Mouse (Mus musculus) liver, adult 2 months (tissue): ENCODE measurements around the gene Arf6. TPM values are rescaled to one million over a fixed set of nuclear protein-coding genes. Genes with fewer than 3 reads are reported as not detected.
A peak's percentile ranks its signal among the peaks of the same experiment; 100 is the strongest.

Experiments used
- DNase-seq: peaks from one replicate; pipeline ENCODE4 v3.0.0-alpha.2; 2011; ENCODE audit warnings: low read depth, low spot score; ENCODE audit errors: extremely low read depth
- H3K27ac ChIP-seq: fragments of 200-500 bp; replicated peaks from 2 replicates; pipeline ENCODE4 v1.5.1; 2012; ENCODE audit warnings: low read depth, mild to moderate bottlenecking, control low read depth, inconsistent platforms, low read length; ENCODE audit not compliant: insufficient read depth
- H3K27me3 ChIP-seq: fragments of 200-500 bp; 2 replicates; pipeline ENCODE4 v1.6.1; 2012; ENCODE audit warnings: mild to moderate bottlenecking, moderate library complexity, low read length, inconsistent platforms; ENCODE audit not compliant: control insufficient read depth, insufficient read depth
- H3K36me3 ChIP-seq: fragments of 200-500 bp; 2 replicates; pipeline ENCODE4 v1.6.1; 2012; ENCODE audit warnings: low read length, inconsistent platforms; ENCODE audit not compliant: control insufficient read depth, insufficient read depth
- H3K4me1 ChIP-seq: fragments of 200-500 bp; 2 replicates; pipeline ENCODE4 v1.6.1; 2011; ENCODE audit warnings: low read length; ENCODE audit not compliant: control insufficient read depth, insufficient read depth
- H3K4me3 ChIP-seq: fragments of 200-500 bp; 2 replicates; pipeline ENCODE4 v1.5.1; 2011; ENCODE audit warnings: low read depth, mild to moderate bottlenecking, control low read depth, low read length, moderate library complexity; ENCODE audit not compliant: insufficient read depth
- H3K79me2 ChIP-seq: fragments of 200-500 bp; 2 replicates; pipeline ENCODE4 v1.6.1; 2012; ENCODE audit warnings: inconsistent platforms, mild to moderate bottlenecking, low read length, moderate library complexity; ENCODE audit not compliant: control insufficient read depth, insufficient read depth
- H3K9ac ChIP-seq: fragments of 200-500 bp; 2 replicates; pipeline ENCODE4 v1.6.1; 2012; ENCODE audit warnings: low read depth, mild to moderate bottlenecking, control low read depth, inconsistent platforms, low read length
- CTCF ChIP-seq: fragments of 200-500 bp; IDR thresholded peaks from 2 replicates; pipeline ENCODE4 v1.5.1; 2011; ENCODE audit warnings: low read depth, low read length, control low read depth
- POLR2A ChIP-seq: fragments of 200-500 bp; IDR thresholded peaks from 2 replicates; pipeline ENCODE4 v1.6.1; 2011; ENCODE audit warnings: low read length, control low read depth; ENCODE audit not compliant: insufficient read depth; ENCODE audit errors: extremely low read depth
- WGBS: fragments of 180-500 bp; shearing (Covaris S2); methylation state at CpG from one replicate; pipeline ENCODE4 v1.1.7; 2018; 5-methylcytosine and 5-hydroxymethylcytosine counted together
- polyA plus RNA-seq: library from polyadenylated mRNA; depleted of rRNA; stranded (reverse); fragments of >200 nt; gene quantifications from 2 replicates; pipeline ENCODE4 v1.2.3, GENCODE M21; 2012; rRNA removed
- total RNA-seq: library from RNA; depleted of rRNA; stranded (reverse); fragments of >200 nt; gene quantifications from 2 replicates; pipeline ENCODE4 v1.2.3, GENCODE M21; 2014; rRNA removed

Arf6 gene
- total and polyA plus RNA-seq, 2 experiments = 40.7 to 62.7 TPM

GRCm38 (mm10) chr12:69422827-69423537 lies 51.0 kb downstream of the Arf6 start:
- no peaks in the 10 kb centered on the region for H3K27me3 ChIP-seq
- 83% methylated on average over 20 of the region's 20 CpGs for WGBS
- H3K4me3 ChIP-seq = no peak overlapping the region
- H3K9ac ChIP-seq = no peak overlapping the region
- no peak for TF ChIP-seq CTCF
- TF ChIP-seq POLR2A = no peak
- H3K4me1 ChIP-seq = no peaks in the 10 kb centered on the region
- H3K36me3 ChIP-seq = no peaks in the 10 kb centered on the region
- no peak overlapping the region for H3K27ac ChIP-seq
- DNase-seq = peak; percentile 28
- no peaks in the 10 kb centered on the region for H3K79me2 ChIP-seq

Other genes with a start within 250 kb of the Arf6 start
- 137 and 202 TPM in 2 replicates for gene Rps29, start 213.0 kb upstream of the Arf6 start, total RNA-seq
- 779 and 865 TPM in 2 replicates for gene Rps29, start 213.0 kb upstream of the Arf6 start, polyA plus RNA-seq
- gene Lrr1, start 203.3 kb upstream of the Arf6 start, total RNA-seq = 0.67 TPM in 1 of 2 replicates, not detected in the other
- not detected in 2 replicates for gene Lrr1, start 203.3 kb upstream of the Arf6 start, polyA plus RNA-seq
- 412 and 466 TPM in 2 replicates for gene Rpl36al, start 188.1 kb upstream of the Arf6 start, total RNA-seq
- 129 and 148 TPM in 2 replicates for gene Rpl36al, start 188.1 kb upstream of the Arf6 start, polyA plus RNA-seq
- 33.9 and 34.0 TPM in 2 replicates for gene Mgat2, start 188.0 kb upstream of the Arf6 start, total RNA-seq
- 15.8 and 16.7 TPM in 2 replicates for gene Mgat2, start 188.0 kb upstream of the Arf6 start, polyA plus RNA-seq
- gene Gm49383, start 175.0 kb upstream of the Arf6 start, total RNA-seq = 2.4 and 3.3 TPM in 2 replicates
- gene Gm49383, start 175.0 kb upstream of the Arf6 start, polyA plus RNA-seq = 1.1 and 1.8 TPM in 2 replicates
- gene Dnaaf2, start 173.7 kb upstream of the Arf6 start, total RNA-seq = 0.74 and 1.0 TPM in 2 replicates
- gene Dnaaf2, start 173.7 kb upstream of the Arf6 start, polyA plus RNA-seq = 0.64 and 1.1 TPM in 2 replicates
- 0.92 and 1.5 TPM in 2 replicates for gene Gm49384, start 167.9 kb upstream of the Arf6 start, total RNA-seq
- gene Gm49384, start 167.9 kb upstream of the Arf6 start, polyA plus RNA-seq = 0.87 TPM in 1 of 2 replicates, not detected in the other
- gene Pole2, start 144.0 kb upstream of the Arf6 start, total RNA-seq = 0.74 and 1.8 TPM in 2 replicates
- gene Pole2, start 144.0 kb upstream of the Arf6 start, polyA plus RNA-seq = 0.24 and 0.36 TPM in 2 replicates
- gene Klhdc1, start 131.0 kb upstream of the Arf6 start, total RNA-seq = 0.46 and 0.67 TPM in 2 replicates
- 0.07 and 0.10 TPM in 2 replicates for gene Klhdc1, start 131.0 kb upstream of the Arf6 start, polyA plus RNA-seq
- gene Klhdc2, start 75.5 kb upstream of the Arf6 start, total RNA-seq = 40.5 and 43.0 TPM in 2 replicates
- gene Klhdc2, start 75.5 kb upstream of the Arf6 start, polyA plus RNA-seq = 22.2 TPM in 2 replicates
- gene Nemf, start 15.0 kb upstream of the Arf6 start, total RNA-seq = 14.6 and 16.0 TPM in 2 replicates
- 1.7 and 2.2 TPM in 2 replicates for gene Nemf, start 15.0 kb upstream of the Arf6 start, polyA plus RNA-seq
- 0.20 and 0.37 TPM in 2 replicates for gene Gm9887, start 308 bp downstream of the Arf6 start, total RNA-seq
- gene Gm9887, start 308 bp downstream of the Arf6 start, polyA plus RNA-seq = 0.48 and 0.85 TPM in 2 replicates
- 2.2 and 3.0 TPM in 2 replicates for gene Vcpkmt, start 210.9 kb downstream of the Arf6 start, total RNA-seq
- 2.6 and 2.9 TPM in 2 replicates for gene Vcpkmt, start 210.9 kb downstream of the Arf6 start, polyA plus RNA-seq